7 mouse cellular contexts compared by ENCODE assay signal in the genomic region with DNA sequence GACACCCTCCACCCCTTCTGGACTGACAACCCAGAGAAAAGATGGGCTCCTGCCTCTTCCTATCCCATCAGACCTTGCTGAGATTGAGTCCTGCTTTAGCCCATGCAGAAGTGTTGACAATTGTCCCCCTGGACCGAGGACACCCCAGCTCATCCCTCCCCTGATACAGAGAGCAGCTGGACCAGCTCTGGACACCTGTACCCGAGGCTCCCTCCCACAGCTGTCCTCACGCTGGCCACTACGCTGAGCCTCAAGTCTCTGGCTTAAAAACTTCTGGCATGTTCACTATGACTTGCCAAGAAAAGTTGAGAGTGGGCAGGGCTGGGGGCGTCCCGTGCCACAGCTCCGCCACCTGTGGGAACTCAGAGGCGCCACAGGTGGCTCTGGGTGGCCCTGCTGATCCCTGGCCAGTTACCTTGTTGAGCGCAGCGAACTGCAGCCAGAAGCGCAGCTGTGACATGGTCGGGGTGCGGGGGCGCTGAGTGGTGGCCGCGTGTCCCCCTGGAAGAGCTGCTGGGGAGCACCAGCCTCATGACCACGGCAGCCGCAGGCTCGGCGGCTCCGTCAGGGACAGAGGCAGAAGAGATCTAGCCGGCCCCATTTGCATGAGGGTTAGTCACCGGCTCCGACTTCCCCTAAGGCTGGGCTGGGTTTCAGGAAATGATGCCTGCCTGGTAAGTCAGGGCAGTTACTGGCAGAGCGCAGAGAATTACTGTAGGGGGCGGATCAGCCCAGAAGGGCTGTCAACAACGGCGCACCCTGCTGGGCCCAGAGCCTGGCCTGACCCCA. TPM values are rescaled to one million over a fixed set of nuclear protein-coding genes. Genes with fewer than 3 reads are reported as not detected.
DNase-seq lines count a peak whose midpoint lies in the region; ATAC-seq lines count a peak whose summit lies in the region.

No protein-coding gene starts in this region.

- H3K9me3 ChIP-seq in embryonic facial prominence, embryonic 10.5 days = no peaks in the 10 kb centered on the region
- no peaks in the 10 kb centered on the region for H3K9me3 ChIP-seq in heart, embryonic 15.5 days (replicated peaks)
- no peaks in the 10 kb centered on the region for H3K9me3 ChIP-seq in lung, embryonic 15.5 days

- peak; percentile 47; the same call in 1 of the 2 replicates for ATAC-seq in heart, embryonic 15.5 days (replicated peaks; ENCODE audit: insufficient number of reproducible peaks, insufficient read depth, low FRiP score, low read depth)
- ATAC-seq in lung, embryonic 15.5 days (ENCODE audit: borderline replicate concordance, extremely low read depth, low FRiP score, low TSS enrichment) = no peak

- no peaks in the 10 kb centered on the region for H3K27me3 ChIP-seq in embryonic facial prominence, embryonic 10.5 days (replicated peaks; ENCODE audit: low read depth, poor library complexity, severe bottlenecking)
- H3K27me3 ChIP-seq in heart, embryonic 15.5 days = no peaks in the 10 kb centered on the region
- H3K27me3 ChIP-seq in lung, embryonic 15.5 days = no peaks in the 10 kb centered on the region

- H3K4me1 ChIP-seq in embryonic facial prominence, embryonic 10.5 days = peaks cover 45% of the 10 kb centered on the region
- H3K4me1 ChIP-seq in heart, embryonic 15.5 days (replicated peaks) = peaks cover 49% of the 10 kb centered on the region
- peaks cover 34% of the 10 kb centered on the region for H3K4me1 ChIP-seq in lung, embryonic 15.5 days

- H3K4me2 ChIP-seq in heart, embryonic 15.5 days = peak overlapping the region; percentile 60
- H3K4me2 ChIP-seq in lung, embryonic 15.5 days = peak overlapping the region; percentile 49

- peak overlapping the region; percentile 37 for H3K9ac ChIP-seq in heart, embryonic 15.5 days
- 0 out of 2 replicates have a peak overlapping the region, but pooled peaks have one; percentile 4 for H3K9ac ChIP-seq in lung, embryonic 15.5 days

- peaks cover 36% of the 10 kb centered on the region for H3K36me3 ChIP-seq in embryonic facial prominence, embryonic 10.5 days (replicated peaks)
- H3K36me3 ChIP-seq in heart, embryonic 15.5 days = 0 out of 2 replicates have a peak, but pooled peaks cover 9% of the 10 kb centered on the region
- H3K36me3 ChIP-seq in lung, embryonic 15.5 days = peaks cover 4% of the 10 kb centered on the region; the same call in 1 of the 2 replicates

- peak overlapping the region; percentile 54 for H3K27ac ChIP-seq in embryonic facial prominence, embryonic 10.5 days (replicated peaks)
- peak overlapping the region; percentile 48 for H3K27ac ChIP-seq in heart, embryonic 15.5 days
- H3K27ac ChIP-seq in lung, embryonic 15.5 days = peak overlapping the region; percentile 54

- 15% methylated on average over 28 of the region's 28 CpGs for WGBS in embryonic facial prominence, embryonic 10.5 days
- 17% methylated on average over 28 of the region's 28 CpGs for WGBS in heart, embryonic 15.5 days
- 23% methylated on average over 28 of the region's 28 CpGs for WGBS in lung, embryonic 15.5 days

- peak overlapping the region; percentile 40; the same call in 1 of the 2 replicates for H3K4me3 ChIP-seq in embryonic facial prominence, embryonic 10.5 days
- peak overlapping the region; percentile 34 for H3K4me3 ChIP-seq in heart, embryonic 15.5 days
- H3K4me3 ChIP-seq in lung, embryonic 15.5 days = peak overlapping the region; percentile 13; the same call in 1 of the 2 replicates

- DNase-seq in CD4-positive, CD25-positive, alpha-beta regulatory T cell, adult 2 months (ENCODE audit: low read depth, low spot score) = peak; percentile 92
- peak; percentile 78 for DNase-seq in MEL-GATA-1-ER (ENCODE audit: extremely low read depth, low read depth)
- peak; percentile 46 for DNase-seq in embryonic facial prominence, embryonic 10.5 days (ENCODE audit: low spot score)
- peak; percentile 73 to 85 for DNase-seq in kidney, postnatal 25 days
- peak; percentile 77 for DNase-seq in skeletal muscle tissue, adult 2 months (ENCODE audit: low read depth, low spot score)

RNA-seq across cellular contexts. Expression of a gene that starts 28.0 kb away (rescaled TPM):
- 618 and 672 TPM in 2 replicates for polyA plus RNA-seq in embryonic facial prominence, embryonic 10.5 days (2016; fragmentation: Nextera tagmentation; extraction: Ambion mirVana)
- 628 and 658 TPM in 2 replicates for polyA plus RNA-seq in heart, embryonic 15.5 days (2015; fragmentation: Nextera tagmentation; extraction: Ambion mirVana)
- 523 and 535 TPM in 2 replicates for polyA plus RNA-seq in lung, embryonic 15.5 days (2015; fragmentation: Nextera tagmentation; extraction: Ambion mirVana)

RNA-seq across cellular contexts. Expression of a gene that starts 30.4 kb away (rescaled TPM):
- 16.2 and 18.2 TPM in 2 replicates for polyA plus RNA-seq in embryonic facial prominence, embryonic 10.5 days (2016; fragmentation: Nextera tagmentation; extraction: Ambion mirVana)
- 8.3 and 13.9 TPM in 2 replicates for polyA plus RNA-seq in heart, embryonic 15.5 days (2015; fragmentation: Nextera tagmentation; extraction: Ambion mirVana)
- polyA plus RNA-seq in lung, embryonic 15.5 days (2015; fragmentation: Nextera tagmentation; extraction: Ambion mirVana) = 15.5 and 16.6 TPM in 2 replicates

RNA-seq across cellular contexts. Expression of a gene that starts 35.4 kb away (rescaled TPM):
- polyA plus RNA-seq in embryonic facial prominence, embryonic 10.5 days (2016; fragmentation: Nextera tagmentation; extraction: Ambion mirVana) = 312 and 316 TPM in 2 replicates
- 115 and 136 TPM in 2 replicates for polyA plus RNA-seq in heart, embryonic 15.5 days (2015; fragmentation: Nextera tagmentation; extraction: Ambion mirVana)
- 223 and 225 TPM in 2 replicates for polyA plus RNA-seq in lung, embryonic 15.5 days (2015; fragmentation: Nextera tagmentation; extraction: Ambion mirVana)

RNA-seq across cellular contexts. Expression of a gene that starts 40.6 kb away (rescaled TPM):
- polyA plus RNA-seq in embryonic facial prominence, embryonic 10.5 days (2016; fragmentation: Nextera tagmentation; extraction: Ambion mirVana) = 16.1 and 17.5 TPM in 2 replicates
- 10.0 and 14.2 TPM in 2 replicates for polyA plus RNA-seq in heart, embryonic 15.5 days (2015; fragmentation: Nextera tagmentation; extraction: Ambion mirVana)
- 18.6 and 22.1 TPM in 2 replicates for polyA plus RNA-seq in lung, embryonic 15.5 days (2015; fragmentation: Nextera tagmentation; extraction: Ambion mirVana)

RNA-seq across cellular contexts. Expression of a gene that starts 58.6 kb away (rescaled TPM):
- polyA plus RNA-seq in embryonic facial prominence, embryonic 10.5 days (2016; fragmentation: Nextera tagmentation; extraction: Ambion mirVana) = 11.2 and 11.3 TPM in 2 replicates
- 4.7 and 14.4 TPM in 2 replicates for polyA plus RNA-seq in heart, embryonic 15.5 days (2015; fragmentation: Nextera tagmentation; extraction: Ambion mirVana)
- polyA plus RNA-seq in lung, embryonic 15.5 days (2015; fragmentation: Nextera tagmentation; extraction: Ambion mirVana) = 16.8 and 19.8 TPM in 2 replicates
